Mouse (Mus musculus): ENCODE measurements at regions not wholly inside any gene's neighbourhood (a gene's known extent, or its start where the extent isn't known, plus 50 kb on each side); places are given as distances from the start of the nearest gene placed in this dataset.

DNA sequence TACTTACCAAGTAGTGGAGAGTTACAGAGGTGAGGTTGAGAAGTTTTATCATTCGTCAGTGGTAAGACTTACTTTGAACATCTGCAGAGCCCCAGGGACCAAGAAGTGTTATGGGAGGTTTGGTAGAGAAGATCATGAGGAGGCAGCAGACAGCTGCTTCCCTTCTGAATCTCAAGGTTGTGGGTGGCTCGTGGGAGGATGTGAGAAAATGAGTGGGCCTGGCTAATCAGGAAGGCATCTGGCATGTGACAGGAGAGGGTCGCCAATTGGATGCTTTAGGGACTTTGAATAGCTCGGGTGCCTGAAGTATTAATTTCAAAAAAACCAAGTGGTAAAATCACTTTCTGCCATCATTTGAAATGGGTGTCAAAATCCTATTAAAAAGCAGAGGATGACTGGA is 258.9 kb downstream of the Sqor start:
- no peak for TF ChIP-seq CTCF (IDR thresholded peaks at IDR 0.05)
- no peak for TF ChIP-seq EP300 (IDR thresholded peaks at IDR 0.05; ENCODE audit: insufficient read depth, low read depth, low read length)

Measured in heart, adult 2 months (tissue).